Mouse (Mus musculus): ENCODE measurements at regions not wholly inside any gene's neighbourhood (a gene's known extent, or its start where the extent isn't known, plus 50 kb on each side); places are given as distances from the start of the nearest gene placed in this dataset.

DNA sequence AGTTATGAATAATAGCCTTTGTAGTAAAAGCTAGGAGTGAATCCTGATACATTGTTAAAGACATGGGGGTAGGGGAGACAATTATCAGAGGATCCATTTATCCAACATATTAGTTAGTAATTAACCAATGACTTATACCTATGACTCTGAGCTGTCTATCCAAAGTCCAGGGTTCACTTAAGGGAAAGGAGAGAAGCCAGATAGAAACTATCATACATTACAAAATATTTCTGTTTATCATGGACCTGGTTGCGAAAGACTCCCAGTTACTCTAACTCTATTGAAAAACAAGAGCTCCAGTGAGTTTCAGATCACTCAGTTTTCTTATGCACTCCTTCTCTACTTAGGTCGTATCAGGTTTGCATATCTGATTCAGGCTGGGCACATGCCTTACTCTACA is 749.3 kb downstream of the H2al1n start:
- no peak for DNase-seq (ENCODE audit: low spot score)

DNA sequence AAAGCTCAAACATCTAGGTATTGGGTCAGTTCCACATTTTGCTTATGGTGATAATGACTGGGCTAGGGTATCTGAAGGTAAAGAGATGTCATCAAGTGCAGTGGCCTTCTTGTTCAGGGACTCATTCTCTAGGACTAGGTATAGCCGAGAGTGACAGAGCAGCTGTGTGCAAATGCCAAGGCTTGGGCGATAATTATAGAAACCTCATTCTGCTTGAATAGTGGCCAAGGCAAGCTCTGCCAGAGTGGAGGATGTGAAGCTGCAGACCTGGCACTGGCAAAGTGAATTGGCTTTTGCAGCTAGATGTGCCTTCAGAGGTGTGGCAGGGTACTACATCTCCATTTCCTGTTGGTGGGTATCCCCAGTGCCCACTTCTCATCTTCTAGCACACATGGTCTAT is 796.1 kb downstream of the H2al1n start:
- peak; percentile 8 for DNase-seq (ENCODE audit: low spot score)

Data from layer of hippocampus, adult 11-12 months (tissue).